Mouse (Mus musculus) lung, embryonic 15.5 days (tissue): Measurements from ENCODE around the gene Mrpl10. TPM values are rescaled to one million over a fixed set of nuclear protein-coding genes. Genes with fewer than 3 reads are reported as not detected.

Source experiments
- ATAC-seq: fragments of 200-750 bp; cut with Nextera tagmentation; 2 replicates; pipeline ENCODE4 v1.8.0; 2017; ENCODE audit warnings: moderate number of reproducible peaks, borderline replicate concordance; ENCODE audit not compliant: low FRiP score, low TSS enrichment; ENCODE audit errors: extremely low read depth
- H3K27ac ChIP-seq: fragments of 300-500 bp; sonication (generic); 2 replicates; pipeline ENCODE4 v1.5.1; 2015; ENCODE audit warnings: moderate library complexity, mild to moderate bottlenecking, inconsistent platforms
- H3K27me3 ChIP-seq: fragments of 300-500 bp; sonication (generic); 2 replicates; pipeline ENCODE4 v1.6.1; 2015; ENCODE audit warnings: inconsistent platforms
- H3K36me3 ChIP-seq: fragments of 300-500 bp; sonication (generic); 2 replicates; pipeline ENCODE4 v1.6.1; 2015; ENCODE audit warnings: inconsistent platforms
- H3K4me1 ChIP-seq: fragments of 300-500 bp; sonication (generic); 2 replicates; pipeline ENCODE4 v1.6.1; 2015; ENCODE audit warnings: inconsistent platforms
- H3K4me2 ChIP-seq: fragments of 300-500 bp; sonication (generic); 2 replicates; pipeline ENCODE4 v1.6.1; 2015; ENCODE audit warnings: inconsistent platforms, mild to moderate bottlenecking, moderate library complexity
- H3K4me3 ChIP-seq: fragments of 300-500 bp; sonication (generic); 2 replicates; pipeline ENCODE4 v1.5.1; 2015; ENCODE audit warnings: mild to moderate bottlenecking, inconsistent platforms
- H3K9ac ChIP-seq: fragments of 300-500 bp; sonication (generic); 2 replicates; pipeline ENCODE4 v1.6.1; 2015; ENCODE audit warnings: inconsistent platforms
- H3K9me3 ChIP-seq: fragments of 300-500 bp; sonication (generic); 2 replicates; pipeline ENCODE4 v1.6.1; 2016; ENCODE audit warnings: inconsistent platforms
- WGBS: fragments of 180-500 bp; shearing (Covaris S2); methylation state at CpG from one replicate; pipeline ENCODE4 v1.1.7; 2015; 5-methylcytosine and 5-hydroxymethylcytosine counted together
- polyA plus RNA-seq: library from polyadenylated mRNA; unstranded; fragments of >200 nt; fragmentation: Nextera tagmentation; extraction: Ambion mirVana; gene quantifications from 2 replicates; pipeline ENCODE4 v1.2.1, GENCODE M21; 2015

Gene Mrpl10
- polyA plus RNA-seq, 1 experiment from 2014 or later, result 85.2 TPM

- H3K4me1 ChIP-seq, result peaks cover 25% of the 10 kb centered on the region
- H3K9ac ChIP-seq, result no peak overlapping the region
- peak overlapping the region; percentile 70 for H3K4me3 ChIP-seq
- H3K36me3 ChIP-seq, result peaks cover 45% of the 10 kb centered on the region
- 16% methylated on average over 11 of the region's 11 CpGs for WGBS
- ATAC-seq, result peak; percentile 59
- H3K27ac ChIP-seq, result peak overlapping the region; percentile 79
- H3K9me3 ChIP-seq, result no peaks in the 10 kb centered on the region
- H3K27me3 ChIP-seq, result no peaks in the 10 kb centered on the region
- peak overlapping the region; percentile 89 for H3K4me2 ChIP-seq
Measured at GRCm38 (mm10) chr11:97052219-97052646, 10.9 kb downstream of the Mrpl10 start.

- Histone ChIP-seq H3K27ac (no peak overlapping the region), H3K4me3 (no peak overlapping the region), H3K4me2 (no peak overlapping the region), H3K36me3 (peaks cover 22% of the 10 kb centered on the region), H3K4me1 (no peaks in the 10 kb centered on the region), H3K9me3 (no peaks in the 10 kb centered on the region), H3K27me3 (no peaks in the 10 kb centered on the region), H3K9ac (no peak overlapping the region)
- ATAC-seq, result no peak
- WGBS, result 67% methylated on average over 9 of the region's 9 CpGs
Measured at GRCm38 (mm10) chr11:97063274-97063920, 22.0 kb downstream of the Mrpl10 start.

- ATAC-seq, result no peak
- Histone ChIP-seq H3K4me2 (no peak overlapping the region), H3K27ac (no peak overlapping the region), H3K36me3 (peaks cover 22% of the 10 kb centered on the region), H3K9me3 (no peaks in the 10 kb centered on the region), H3K9ac (no peak overlapping the region), H3K4me3 (no peak overlapping the region), H3K4me1 (no peaks in the 10 kb centered on the region), H3K27me3 (no peaks in the 10 kb centered on the region)
- 84% methylated on average over 3 of the region's 3 CpGs for WGBS
Measured at GRCm38 (mm10) chr11:97063921-97064295, 22.5 kb downstream of the Mrpl10 start.

GRCm38 (mm10) chr11:97065538-97066295 is 24.4 kb downstream of the Mrpl10 start:
- Histone ChIP-seq H3K36me3 (peaks cover 14% of the 10 kb centered on the region), H3K27ac (no peak overlapping the region), H3K4me3 (no peak overlapping the region), H3K4me1 (no peaks in the 10 kb centered on the region), H3K4me2 (no peak overlapping the region), H3K9me3 (no peaks in the 10 kb centered on the region), H3K9ac (no peak overlapping the region), H3K27me3 (no peaks in the 10 kb centered on the region)
- ATAC-seq, result no peak
- 76% methylated on average over 12 of the region's 12 CpGs for WGBS

GRCm38 (mm10) chr11:97066656-97067360 is 25.4 kb downstream of the Mrpl10 start:
- Histone ChIP-seq H3K9me3 (no peaks in the 10 kb centered on the region), H3K36me3 (peaks cover 5% of the 10 kb centered on the region; the same call in 1 of the 2 replicates), H3K4me3 (no peak overlapping the region), H3K4me1 (no peaks in the 10 kb centered on the region), H3K4me2 (no peak overlapping the region), H3K9ac (no peak overlapping the region), H3K27me3 (no peaks in the 10 kb centered on the region), H3K27ac (no peak overlapping the region)
- 51% methylated on average over 22 of the region's 22 CpGs for WGBS
- peak; percentile 43 for ATAC-seq

GRCm38 (mm10) chr11:97069333-97069732 is 28.0 kb downstream of the Mrpl10 start:
- WGBS, result 68% methylated on average over 1 of the region's 1 CpGs
- Histone ChIP-seq H3K4me1 (peaks cover 3% of the 10 kb centered on the region; the same call in 1 of the 2 replicates), H3K9me3 (no peaks in the 10 kb centered on the region), H3K27me3 (no peaks in the 10 kb centered on the region), H3K4me2 (no peak overlapping the region), H3K4me3 (no peak overlapping the region), H3K27ac (no peak overlapping the region), H3K9ac (no peak overlapping the region), H3K36me3 (peaks cover 5% of the 10 kb centered on the region; the same call in 1 of the 2 replicates)
- no peak for ATAC-seq

GRCm38 (mm10) chr11:97069770-97070169 is 28.4 kb downstream of the Mrpl10 start:
- 69% methylated on average over 2 of the region's 2 CpGs for WGBS

GRCm38 (mm10) chr11:97071129-97071528 is 29.8 kb downstream of the Mrpl10 start:
- Histone ChIP-seq H3K27me3 (no peaks in the 10 kb centered on the region), H3K9ac (no peak overlapping the region), H3K9me3 (no peaks in the 10 kb centered on the region), H3K4me2 (no peak overlapping the region), H3K36me3 (peaks cover 5% of the 10 kb centered on the region; the same call in 1 of the 2 replicates), H3K4me1 (peaks cover 3% of the 10 kb centered on the region; the same call in 1 of the 2 replicates), H3K4me3 (no peak overlapping the region), H3K27ac (no peak overlapping the region)
- ATAC-seq, result no peak
- 56% methylated on average over 1 of the region's 1 CpGs for WGBS

More at GRCm38 (mm10) chr11:97069770-97070169, 28.4 kb downstream of the Mrpl10 start:
- H3K4me3 ChIP-seq, result no peak overlapping the region
- no peak overlapping the region for H3K27ac ChIP-seq
- no peak for ATAC-seq
- H3K27me3 ChIP-seq, result no peaks in the 10 kb centered on the region
- no peaks in the 10 kb centered on the region for H3K9me3 ChIP-seq
- peaks cover 5% of the 10 kb centered on the region; the same call in 1 of the 2 replicates for H3K36me3 ChIP-seq
- no peak overlapping the region for H3K4me2 ChIP-seq
- no peak overlapping the region for H3K9ac ChIP-seq
- H3K4me1 ChIP-seq, result peaks cover 3% of the 10 kb centered on the region; the same call in 1 of the 2 replicates

GRCm38 (mm10) chr11:97072533-97072932 is 31.2 kb downstream of the Mrpl10 start:
- Histone ChIP-seq H3K36me3 (no peaks in the 10 kb centered on the region), H3K9ac (no peak overlapping the region), H3K4me2 (no peak overlapping the region), H3K27ac (no peak overlapping the region), H3K27me3 (no peaks in the 10 kb centered on the region), H3K4me3 (no peak overlapping the region), H3K4me1 (peaks cover 3% of the 10 kb centered on the region; the same call in 1 of the 2 replicates), H3K9me3 (no peaks in the 10 kb centered on the region)
- 25% methylated on average over 3 of the region's 3 CpGs for WGBS
- ATAC-seq, result no peak

GRCm38 (mm10) chr11:97074235-97074634 is 32.9 kb downstream of the Mrpl10 start:
- Histone ChIP-seq H3K4me3 (no peak overlapping the region), H3K27ac (no peak overlapping the region), H3K9me3 (no peaks in the 10 kb centered on the region), H3K27me3 (no peaks in the 10 kb centered on the region), H3K9ac (no peak overlapping the region), H3K4me2 (no peak overlapping the region), H3K4me1 (peaks cover 3% of the 10 kb centered on the region; the same call in 1 of the 2 replicates), H3K36me3 (no peaks in the 10 kb centered on the region)
- 39% methylated on average over 8 of the region's 8 CpGs for WGBS
- ATAC-seq, result no peak

- Histone ChIP-seq H3K4me2 (no peak overlapping the region), H3K27me3 (0 out of 2 replicates have a peak, but pooled peaks cover 11% of the 10 kb centered on the region), H3K36me3 (no peaks in the 10 kb centered on the region), H3K9ac (no peak overlapping the region), H3K4me1 (peaks cover 9% of the 10 kb centered on the region), H3K9me3 (no peaks in the 10 kb centered on the region), H3K27ac (no peak overlapping the region), H3K4me3 (no peak overlapping the region)
- WGBS, result 32% methylated on average over 4 of the region's 4 CpGs
- ATAC-seq, result no peak
Measured at GRCm38 (mm10) chr11:97078751-97079150, 37.4 kb downstream of the Mrpl10 start.
